Mouse (Mus musculus): ENCODE results near the gene Draxin.

- TF ChIP-seq GATA1 (IDR thresholded peaks at IDR 0.05; ENCODE audit: low read length) (no peak), TAL1 (IDR thresholded peaks at IDR 0.05; ENCODE audit: low read length) (no peak)
Measured at GRCm38 (mm10) chr4:148165551-148165950, 35.1 kb upstream of the Draxin start.
